11 mouse cellular contexts compared by ENCODE assay signal in the genomic region with DNA sequence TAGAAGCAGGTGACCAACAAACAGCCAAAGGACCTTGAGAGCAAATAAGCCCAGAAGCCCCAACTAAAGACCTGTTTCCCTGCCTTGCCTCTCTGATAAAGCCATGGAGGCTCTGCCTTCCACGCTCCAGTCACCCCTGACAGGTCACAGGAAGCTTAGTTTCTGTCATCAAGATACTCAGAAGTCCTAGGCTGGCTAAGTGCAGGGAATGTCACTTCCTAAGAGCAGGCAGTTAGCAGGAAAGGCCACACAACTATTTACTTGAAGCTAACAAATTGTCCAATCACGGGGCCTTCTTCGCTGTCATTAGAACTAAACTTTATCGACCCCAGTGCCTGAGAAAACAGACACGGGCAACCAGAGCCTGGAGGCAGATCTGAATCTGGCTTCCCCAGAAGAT. TPM values are rescaled to one million over a fixed set of nuclear protein-coding genes. Genes with fewer than 3 reads are reported as not detected.
DNase-seq lines count a peak whose midpoint lies in the region; ATAC-seq and TF ChIP-seq lines count a peak whose summit lies in the region.
"Had no signal": no experiment of that assay in that cellular context is flagged by ENCODE, and none has a peak within 500 bp of the region (broad histone marks: within the 10 kb centered on the region; RNA-seq: fewer than 3 reads in every experiment).

No protein-coding gene starts in this region.

- H3K4me1 ChIP-seq in kidney, adult 2 months (ENCODE audit: control insufficient read depth, insufficient read depth, low read length) = 0 out of 2 replicates have a peak, but pooled peaks cover 2% of the 10 kb centered on the region
- H3K4me1 ChIP-seq in limb, embryonic 12.5 days (replicated peaks) = peaks cover 29% of the 10 kb centered on the region
- H3K4me1 ChIP-seq in forebrain, embryonic 15.5 days = no peaks in the 10 kb centered on the region
- H3K4me1 ChIP-seq: forebrain, embryonic 12.5 days had no signal

- ATAC-seq in limb, embryonic 12.5 days (ENCODE audit: insufficient number of reproducible peaks, insufficient read depth, low FRiP score, low TSS enrichment, low read depth) = no peak
- no peak for ATAC-seq in forebrain, embryonic 15.5 days (replicated peaks)

- no peaks in the 10 kb centered on the region for H3K36me3 ChIP-seq in kidney, adult 2 months (ENCODE audit: control insufficient read depth, insufficient read depth, low read length)
- no peaks in the 10 kb centered on the region for H3K36me3 ChIP-seq in C2C12 (ENCODE audit: control insufficient read depth, insufficient read depth)
- H3K36me3 ChIP-seq in limb, embryonic 12.5 days = no peaks in the 10 kb centered on the region
- H3K36me3 ChIP-seq in forebrain, embryonic 15.5 days = no peaks in the 10 kb centered on the region
- H3K36me3 ChIP-seq: forebrain, embryonic 12.5 days; liver, embryonic 13.5 days had no signal

- H3K27me3 ChIP-seq in kidney, adult 2 months (replicated peaks; ENCODE audit: control insufficient read depth, insufficient read depth, low read length) = no peaks in the 10 kb centered on the region
- H3K27me3 ChIP-seq in C2C12 (ENCODE audit: control insufficient read depth, insufficient read depth, insufficient read length) = no peaks in the 10 kb centered on the region
- no peaks in the 10 kb centered on the region for H3K27me3 ChIP-seq in limb, embryonic 12.5 days
- H3K27me3 ChIP-seq in forebrain, embryonic 15.5 days = no peaks in the 10 kb centered on the region
- H3K27me3 ChIP-seq: forebrain, embryonic 12.5 days; liver, embryonic 13.5 days had no signal

- H3K79me3 ChIP-seq in C2C12 (ENCODE audit: low read depth) = peaks cover 13% of the 10 kb centered on the region

- H3K9me3 ChIP-seq in limb, embryonic 12.5 days = no peaks in the 10 kb centered on the region
- no peaks in the 10 kb centered on the region for H3K9me3 ChIP-seq in forebrain, embryonic 15.5 days
- H3K9me3 ChIP-seq: liver, embryonic 13.5 days had no signal

- peaks cover 48% of the 10 kb centered on the region for H3K79me2 ChIP-seq in C2C12 (ENCODE audit: control insufficient read depth, insufficient read depth)

- H3K27ac ChIP-seq in kidney, adult 2 months (ENCODE audit: insufficient read depth, low read depth, low read length) = peak overlapping the region; percentile 75
- peak overlapping the region; percentile 81 for H3K27ac ChIP-seq in limb, embryonic 12.5 days
- H3K27ac ChIP-seq in forebrain, embryonic 15.5 days (replicated peaks) = no peak overlapping the region
- H3K27ac ChIP-seq: forebrain, embryonic 12.5 days; liver, embryonic 13.5 days had no signal

- no peak overlapping the region for H3K9ac ChIP-seq in limb, embryonic 12.5 days (replicated peaks)
- no peak overlapping the region for H3K9ac ChIP-seq in forebrain, embryonic 15.5 days (replicated peaks)
- H3K9ac ChIP-seq: forebrain, embryonic 12.5 days; liver, embryonic 13.5 days had no signal

- no peak for TF ChIP-seq POLR2A in kidney, adult 2 months (IDR thresholded peaks at IDR 0.05; ENCODE audit: low read depth, low read length)

- peak overlapping the region; percentile 41 for H3K4me2 ChIP-seq in limb, embryonic 12.5 days
- no peak overlapping the region for H3K4me2 ChIP-seq in forebrain, embryonic 15.5 days (replicated peaks)
- H3K4me2 ChIP-seq: forebrain, embryonic 12.5 days; liver, embryonic 13.5 days had no signal

- peak; percentile 38 for DNase-seq in embryo, embryonic 10 days (ENCODE audit: low spot score)
- DNase-seq in embryo, embryonic 11 days = no peak
- peak; percentile 17 for DNase-seq in kidney, adult 2 months
- DNase-seq in kidney, adult 11 months = no peak
- no peak for DNase-seq in cerebellum, postnatal 14 days
- DNase-seq: cerebellum, adult 8-10 months; liver, embryonic 13.5 days had no signal

- peak overlapping the region; percentile 19 for H3ac ChIP-seq in C2C12 (ENCODE audit: control insufficient read depth, insufficient read length, low read depth)

- H3K4me3 ChIP-seq in kidney, adult 2 months (ENCODE audit: insufficient read depth, low read depth, low read length) = no peak overlapping the region
- no peak overlapping the region for H3K4me3 ChIP-seq in C2C12 (ENCODE audit: insufficient read depth, poor library complexity, severe bottlenecking)
- H3K4me3 ChIP-seq in limb, embryonic 12.5 days (replicated peaks) = no peak overlapping the region
- H3K4me3 ChIP-seq in forebrain, embryonic 15.5 days = no peak overlapping the region
- H3K4me3 ChIP-seq: forebrain, embryonic 12.5 days; liver, embryonic 13.5 days had no signal

- 36% methylated on average over 5 of the region's 5 CpGs for WGBS in kidney, adult 2 months
- WGBS in limb, embryonic 12.5 days = 23% methylated on average over 5 of the region's 5 CpGs
- 82% methylated on average over 5 of the region's 5 CpGs for WGBS in forebrain, embryonic 15.5 days

- TF ChIP-seq CTCF in kidney, adult 2 months (conservative IDR thresholded peaks at IDR 0.05; ENCODE audit: insufficient read depth, insufficient read length, low read depth, low read length) = no peak
- TF ChIP-seq CTCF in C2C12 (IDR thresholded peaks at IDR 0.05; ENCODE audit: control insufficient read depth, insufficient read depth, insufficient read length) = no peak

TF ChIP-seq in C2C12, 6 proteins besides CTCF, POLR2A, EP300 and RAD21:
- TF ChIP-seq MAX (IDR thresholded peaks at IDR 0.05) (no peak), MYOG (IDR thresholded peaks at IDR 0.05; ENCODE audit: control insufficient read depth, extremely low read depth, insufficient read length) (no peak), MYOD1 (IDR thresholded peaks at IDR 0.05; ENCODE audit: control insufficient read depth, insufficient read length, low read depth) (no peak), USF1 (IDR thresholded peaks at IDR 0.05; ENCODE audit: low read depth) (no peak), FOSL1 (IDR thresholded peaks at IDR 0.05; ENCODE audit: insufficient read depth, low read length, poor library complexity, severe bottlenecking) (no peak), CEBPB (IDR thresholded peaks at IDR 0.05; ENCODE audit: low read depth) (no peak)

RNA-seq across cellular contexts. Expression of gene Arhgap28, which starts 14.2 kb away (rescaled TPM):
- polyA plus RNA-seq in kidney, adult 2 months (2012; rRNA removed) = 2.9 and 3.7 TPM in 2 replicates
- 4.3 TPM for polyA plus RNA-seq in C2C12 (2012; fragmentation: generic; extraction: Trizol)
- 67.0 and 70.5 TPM in 2 replicates for polyA plus RNA-seq in limb, embryonic 12.5 days (2016; fragmentation: Nextera tagmentation; extraction: Ambion mirVana)
- 5.4 and 5.7 TPM in 2 replicates for polyA plus RNA-seq in forebrain, embryonic 15.5 days (2015; fragmentation: Nextera tagmentation; extraction: Ambion mirVana)

Comparison
In these comparisons a context has a peak if more than half of its experiments do, and no peak if none do; other contexts are left out.
1. DNase-seq: peak in embryo, embryonic 10 days (single experiment) and kidney, adult 2 months (single experiment); none in embryo, embryonic 11 days (single experiment), kidney, adult 11 months (single experiment) and cerebellum, postnatal 14 days (0 of 2).
2. RNA of gene Arhgap28, which starts 14.2 kb away (polyA plus RNA-seq): 67.0 to 70.5 TPM in limb, embryonic 12.5 days; 5.4 to 5.7 TPM in forebrain, embryonic 15.5 days, 4.3 TPM in C2C12 (single experiment) and 2.9 to 3.7 TPM in kidney, adult 2 months; every median in the first group is over 10 times any median in the second.